Mouse (Mus musculus) urinary bladder, postnatal 36 days (tissue): Measurements from ENCODE around the gene Gm20388.

Experiments used
- DNase-seq, 2 experiments: peaks; one replicate each; pipeline ENCODE4 v3.0.0; 2022; ENCODE audit warnings: low spot score in 2 of 2, mixed read lengths in 1 of 2

Gm20388 gene

DNA sequence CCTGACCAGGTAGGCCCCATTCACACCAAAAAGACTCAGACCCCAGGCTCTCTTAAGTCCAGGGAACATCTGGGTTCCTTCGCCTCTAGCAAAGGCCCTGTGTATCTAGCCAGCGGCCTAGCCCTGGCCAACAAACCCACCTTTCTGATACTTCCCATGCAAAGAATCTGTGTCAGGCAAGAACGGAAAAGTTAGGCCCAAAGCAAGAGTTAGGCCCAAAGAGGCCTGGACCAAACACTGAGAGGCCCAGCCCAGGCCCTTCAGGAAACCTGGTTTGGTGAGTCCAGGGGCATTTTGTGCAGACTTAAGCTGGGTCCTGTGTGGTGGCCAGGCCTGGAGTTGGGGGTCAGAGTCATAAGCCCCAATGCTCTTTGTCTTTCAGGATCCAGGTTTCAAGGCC, 1174.9 kb downstream of the Gm20388 start:
- DNase-seq: no peak

DNA sequence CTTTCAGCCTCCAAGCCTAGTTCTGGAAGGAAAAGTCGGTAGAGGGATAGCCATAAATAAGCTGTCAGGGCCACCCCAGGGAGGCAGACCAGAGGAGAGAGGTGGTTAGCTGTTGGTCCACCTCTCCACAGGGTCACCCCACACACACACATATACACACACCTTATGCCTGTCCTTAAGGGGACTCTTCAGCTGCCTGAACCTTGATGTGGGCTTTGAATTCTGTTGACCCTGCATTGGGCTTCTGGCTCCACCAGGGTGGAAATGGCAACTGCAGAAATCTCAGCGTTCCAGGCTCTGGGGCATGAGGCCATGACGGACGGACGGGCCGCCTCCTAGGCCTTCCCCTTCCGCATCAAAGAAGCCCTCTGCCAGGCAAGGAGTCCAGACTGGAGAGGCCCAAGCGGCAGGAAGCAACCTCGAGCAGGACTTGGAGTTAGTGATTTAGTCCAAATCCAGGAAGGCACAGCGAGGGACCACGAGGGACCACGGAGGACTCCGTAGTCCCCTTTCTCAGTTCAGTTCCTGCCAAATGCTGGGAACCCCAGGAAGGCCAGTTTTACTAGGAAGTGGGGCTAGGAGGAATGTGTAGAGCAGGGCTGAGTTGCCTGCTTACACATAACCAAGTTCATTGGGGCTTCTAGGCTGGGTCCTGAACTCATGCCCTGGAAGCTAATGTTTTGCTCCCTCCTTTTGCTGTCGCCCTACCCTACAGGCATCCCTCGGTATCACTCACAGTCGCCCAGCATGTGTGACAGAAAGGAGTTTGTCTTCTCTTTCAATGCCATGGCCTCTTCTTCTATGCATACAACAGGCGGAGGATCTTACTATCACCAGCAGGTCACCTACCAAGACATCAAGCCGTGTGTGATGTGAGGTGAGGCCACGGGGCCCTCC, 1175.6 kb downstream of the Gm20388 start:
- no peak for DNase-seq

- DNase-seq: no peak
These were observed 1177.6 kb downstream of the Gm20388 start for GRCm38 (mm10) chr8:121088281-121088680.

- DNase-seq: no peak
These were observed 1178.4 kb downstream of the Gm20388 start for GRCm38 (mm10) chr8:121088871-121089630.

DNA sequence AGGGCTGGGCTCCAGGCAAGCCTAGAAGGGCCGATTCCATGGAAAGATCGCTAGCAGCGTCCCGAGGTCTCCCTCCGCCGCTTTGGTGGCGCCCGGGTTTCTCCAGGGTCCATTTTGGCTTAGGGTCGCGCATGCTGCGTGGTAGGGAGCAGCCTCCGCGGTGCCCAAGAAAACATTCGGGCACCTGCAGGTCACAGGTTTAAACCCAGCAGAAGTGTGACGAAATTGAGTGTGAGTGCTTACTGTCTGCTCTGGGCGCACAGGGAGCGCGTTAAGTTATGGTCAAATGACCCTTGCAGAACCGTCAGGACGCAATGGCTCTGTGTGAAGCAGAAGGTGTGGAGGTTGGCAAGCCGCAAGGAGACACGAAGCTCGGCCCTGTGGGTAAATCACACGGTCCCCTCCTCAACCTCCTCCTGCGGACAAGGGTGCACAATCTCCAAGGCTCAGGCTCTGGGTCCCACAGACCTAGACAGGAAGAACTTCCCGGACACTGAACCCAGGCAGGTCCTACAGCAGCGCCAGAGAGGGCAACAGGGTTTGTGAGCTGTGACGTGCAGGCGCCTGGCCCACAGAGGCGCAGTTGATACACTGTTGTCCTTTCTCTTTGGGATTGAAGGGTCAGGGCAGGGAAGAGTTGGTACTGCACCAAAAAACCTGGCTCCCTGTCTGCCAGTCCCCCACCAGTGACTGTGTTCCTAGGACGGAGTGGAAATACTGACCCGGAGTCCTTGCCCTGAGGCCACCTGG, 1179.2 kb downstream of the Gm20388 start:
- DNase-seq: no peak

DNA sequence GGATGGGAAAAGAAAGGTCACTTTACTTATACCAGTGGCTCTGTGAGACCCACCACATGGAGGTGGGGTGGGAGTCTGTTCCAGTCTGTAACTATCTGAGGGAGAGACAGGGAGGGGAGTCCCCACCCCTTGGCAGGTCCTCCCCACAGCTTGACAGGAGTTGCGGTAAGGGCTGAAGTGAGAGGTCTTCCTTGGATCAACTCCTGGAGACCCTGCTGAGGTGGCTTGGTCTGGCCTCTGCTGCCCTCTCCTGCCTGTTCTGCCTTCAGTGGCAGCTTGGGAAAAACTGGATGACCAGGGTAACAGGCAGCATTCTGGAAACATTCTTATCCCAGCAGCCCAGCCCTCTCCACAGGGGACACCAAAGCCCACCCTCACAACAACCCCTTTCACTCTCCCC, 1180.1 kb downstream of the Gm20388 start:
- no peak for DNase-seq

DNA sequence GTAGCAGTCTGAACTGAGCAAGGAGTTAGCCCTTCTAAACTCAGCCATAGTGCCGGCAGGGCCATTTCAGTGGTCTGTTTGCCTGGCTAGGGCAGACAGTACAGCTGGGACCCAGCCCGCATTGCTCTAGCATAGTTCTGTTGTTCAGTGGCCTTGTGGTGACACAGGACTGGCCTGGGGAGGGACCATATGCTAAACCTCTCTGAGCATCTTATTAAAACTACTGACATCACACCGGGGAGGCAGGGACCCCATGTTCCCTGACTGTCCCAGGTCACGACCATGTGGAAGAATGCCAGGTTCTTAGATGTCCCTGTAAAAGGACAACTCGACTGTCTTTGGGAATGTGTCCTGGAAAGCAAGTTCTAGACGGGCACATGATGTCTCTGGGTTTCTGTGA, 1181.5 kb downstream of the Gm20388 start:
- no peak for DNase-seq

- DNase-seq: peak; percentile 77 to 82
These were observed 1182.0 kb downstream of the Gm20388 start for GRCm38 (mm10) chr8:121092627-121093026.

GRCm38 (mm10) chr8:121093496-121093895, 1182.9 kb downstream of the Gm20388 start:
- DNase-seq: no peak

- peak in 1 of 2 experiments; percentile 71 for DNase-seq
These were observed 1193.6 kb downstream of the Gm20388 start for GRCm38 (mm10) chr8:121104049-121104818.

DNA sequence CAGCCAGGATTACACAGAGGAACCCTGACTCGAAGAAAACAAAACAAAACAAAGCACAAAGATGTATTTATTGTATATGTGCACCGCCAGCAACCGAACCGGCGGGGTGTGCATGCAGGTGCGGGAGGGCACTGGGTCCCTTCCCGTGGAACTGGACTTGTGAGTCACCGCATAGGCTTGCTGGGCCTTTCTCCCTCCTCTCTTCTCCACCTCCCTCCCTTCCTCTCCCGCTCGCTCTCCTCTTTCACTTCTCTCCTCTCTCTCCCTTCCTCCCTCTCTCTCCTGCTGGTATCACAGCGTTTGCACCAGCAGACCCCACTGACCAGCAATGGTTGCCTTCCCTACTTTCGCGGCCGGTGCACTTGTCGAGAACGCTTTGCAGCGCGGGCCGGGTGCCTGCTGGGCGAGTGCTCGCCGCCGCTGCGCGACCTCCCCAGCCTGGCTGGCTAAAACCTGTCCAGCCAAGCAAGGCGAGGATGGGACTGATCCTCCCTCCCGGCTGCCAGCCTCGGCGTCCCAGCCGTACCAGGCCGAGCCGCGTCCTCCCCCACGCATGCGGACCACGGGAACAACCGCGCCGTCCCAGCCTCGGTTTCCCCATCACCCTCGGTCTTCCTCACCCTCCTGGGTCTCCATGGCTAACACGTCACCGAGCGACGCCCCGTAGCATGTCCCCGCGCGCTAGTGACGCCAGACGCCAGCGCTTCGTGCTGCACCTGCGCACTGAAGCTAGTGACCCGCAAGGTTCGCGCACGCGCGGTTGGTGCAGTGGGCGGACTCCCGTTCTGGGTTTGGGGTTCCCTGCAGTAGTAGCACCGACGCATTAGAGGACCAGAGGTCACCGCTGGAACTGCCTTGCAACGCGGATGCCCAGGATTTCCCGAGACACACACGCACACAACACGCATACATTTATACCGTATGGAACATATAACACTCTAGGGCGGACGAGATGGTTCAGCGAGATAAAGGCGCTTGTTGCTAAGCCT, 1197.3 kb downstream of the Gm20388 start, which contains the start of gene Mthfsd:
Mthfsd (minus strand) TSS at position 725 of the 989 bp plus-strand sequence.
- DNase-seq: peak; percentile 97 to 99

DNA sequence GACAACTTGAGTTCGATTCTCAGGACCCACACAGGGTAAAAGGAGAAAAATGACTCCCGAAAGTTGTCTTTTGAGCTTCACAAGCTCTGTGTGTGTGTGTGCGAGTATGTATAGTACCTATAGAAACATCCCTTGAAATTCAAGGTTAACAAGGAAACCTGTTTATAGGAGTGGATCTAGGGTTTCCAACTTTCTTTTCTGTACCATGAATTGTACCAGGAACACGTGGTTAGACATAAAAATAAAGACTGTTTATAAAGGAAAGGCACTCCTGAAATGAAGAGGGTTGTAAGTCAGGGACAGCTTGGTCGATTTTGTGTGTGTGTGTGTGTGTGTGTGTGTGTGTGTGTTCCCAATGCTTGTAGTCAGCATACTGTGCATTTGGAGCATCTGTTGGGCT, 1198.0 kb downstream of the Gm20388 start:
- no peak for DNase-seq

DNA sequence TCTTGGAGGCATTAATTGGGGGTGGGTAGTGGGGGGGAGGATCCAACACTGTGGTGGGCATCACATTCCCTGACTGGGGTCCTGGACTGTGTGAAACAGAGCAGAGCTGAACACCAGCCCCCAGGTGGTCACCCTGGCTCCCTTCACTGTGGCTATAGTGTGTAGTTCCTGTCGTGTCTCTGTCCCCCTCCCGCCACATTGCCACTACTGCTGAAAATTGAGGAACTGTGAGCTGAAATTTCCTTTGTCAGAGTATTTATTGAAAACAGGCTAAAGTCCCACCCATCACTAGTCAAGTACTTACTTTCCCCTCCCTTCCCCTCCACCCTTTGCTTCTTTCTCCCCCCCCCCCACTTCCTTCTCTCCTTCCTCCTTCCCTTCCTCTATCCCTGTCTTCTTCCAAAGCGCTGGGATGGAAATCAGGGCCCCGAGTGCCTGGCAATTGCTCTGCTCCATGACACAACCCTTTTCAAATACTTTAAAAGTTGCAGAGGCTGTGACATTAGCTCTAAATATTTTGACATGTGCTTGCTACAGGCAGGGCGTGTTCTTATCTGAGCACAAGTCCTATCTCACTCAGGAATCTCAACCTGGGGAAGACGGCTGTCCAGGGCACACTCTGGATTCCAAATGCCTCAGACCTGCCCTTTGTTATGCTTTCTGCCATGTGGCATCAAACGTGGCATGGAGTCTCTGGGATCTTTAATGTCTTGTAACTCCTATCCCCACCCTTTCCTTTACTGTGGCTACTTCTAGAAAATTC, 1200.7 kb downstream of the Gm20388 start:
- no peak for DNase-seq

DNA sequence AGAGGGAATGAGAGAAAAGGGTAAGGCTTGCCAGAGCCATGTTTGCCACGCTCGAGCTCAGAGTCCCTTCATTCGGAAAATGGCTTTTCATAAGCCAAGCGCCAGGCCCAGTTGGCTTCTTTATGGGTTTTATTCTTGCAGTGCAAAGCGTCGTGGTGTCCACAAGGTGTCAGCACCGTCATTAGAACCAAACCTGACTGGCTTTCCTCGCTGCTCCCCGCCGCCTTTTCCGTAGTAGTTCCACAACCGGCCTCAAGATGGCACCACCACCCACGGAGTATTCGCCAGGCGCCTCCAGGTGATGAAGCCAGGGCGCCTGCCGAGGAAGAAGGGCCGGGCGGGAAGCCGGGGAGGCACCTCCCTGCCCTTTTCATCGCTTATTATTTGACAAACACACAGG, 1202.6 kb downstream of the Gm20388 start:
- peak; percentile 96 for DNase-seq

DNA sequence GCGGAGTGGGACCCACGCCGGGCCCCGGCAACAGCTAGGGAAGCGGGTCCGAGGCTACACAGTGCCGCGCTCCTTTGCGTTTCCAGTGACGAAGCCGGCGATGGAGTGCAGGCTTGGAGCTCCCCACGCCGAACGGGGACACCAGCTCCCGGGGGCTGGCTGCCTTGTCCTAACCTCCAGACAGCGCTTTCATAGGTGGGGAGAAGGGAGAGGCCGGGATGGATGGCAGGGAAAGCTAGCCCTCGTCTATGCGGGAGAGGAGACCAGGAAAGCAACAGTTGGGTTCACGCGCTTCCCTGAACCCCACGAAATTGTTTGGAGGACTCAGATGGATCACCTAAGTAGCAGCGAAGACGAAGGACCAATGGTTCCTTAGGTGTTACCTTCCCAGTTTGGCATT, 1204.5 kb downstream of the Gm20388 start:
- no peak for DNase-seq

DNA sequence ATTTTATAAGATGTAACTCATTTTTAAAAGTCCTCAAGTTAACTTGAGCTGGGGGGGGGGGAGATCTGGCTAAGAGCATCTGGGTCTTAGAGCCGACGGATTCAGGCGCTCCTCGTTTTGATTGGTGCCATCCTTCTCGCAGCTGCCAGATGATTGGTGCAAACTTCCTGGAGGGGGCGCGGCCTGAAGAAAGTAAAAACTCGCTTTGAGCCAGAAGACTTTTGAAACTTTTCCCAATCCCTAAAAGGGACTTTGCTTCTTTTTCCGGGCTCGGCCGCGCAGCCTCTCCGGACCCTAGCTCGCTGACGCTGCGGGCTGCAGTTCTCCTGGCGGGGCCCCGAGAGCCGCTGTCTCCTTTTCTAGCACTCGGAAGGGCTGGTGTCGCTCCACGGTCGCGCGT, 1205.3 kb downstream of the Gm20388 start, which contains the start of gene Foxc2:
Foxc2 (plus strand) TSS at position 224 of the 400 bp plus-strand sequence.
- peak; percentile 75 to 87 for DNase-seq

GRCm38 (mm10) chr8:121116591-121117185, 1206.0 kb downstream of the Gm20388 start:
- DNase-seq: no peak

DNA sequence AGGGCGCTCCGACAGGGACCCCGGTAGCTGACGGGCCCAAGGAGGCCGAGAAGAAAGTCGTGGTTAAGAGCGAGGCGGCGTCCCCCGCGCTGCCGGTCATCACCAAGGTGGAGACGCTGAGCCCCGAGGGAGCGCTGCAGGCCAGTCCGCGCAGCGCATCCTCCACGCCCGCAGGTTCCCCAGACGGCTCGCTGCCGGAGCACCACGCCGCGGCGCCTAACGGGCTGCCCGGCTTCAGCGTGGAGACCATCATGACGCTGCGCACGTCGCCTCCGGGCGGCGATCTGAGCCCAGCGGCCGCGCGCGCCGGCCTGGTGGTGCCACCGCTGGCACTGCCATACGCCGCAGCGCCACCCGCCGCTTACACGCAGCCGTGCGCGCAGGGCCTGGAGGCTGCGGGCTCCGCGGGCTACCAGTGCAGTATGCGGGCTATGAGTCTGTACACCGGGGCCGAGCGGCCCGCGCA, 1206.6 kb downstream of the Gm20388 start:
- no peak for DNase-seq

GRCm38 (mm10) chr8:121117906-121118305, 1207.3 kb downstream of the Gm20388 start:
- no peak for DNase-seq
